Mouse (Mus musculus) c-Kit-positive CD71-negative TER-119-negative erythroid progenitor cells, embryonic 14.5 days (primary cell): ENCODE results near the gene Pkib.

Experiments used
- DNase-seq: peaks from one replicate; pipeline ENCODE4 v3.0.0-alpha.2; 2013; ENCODE audit warnings: low read depth

The Pkib gene

DNA sequence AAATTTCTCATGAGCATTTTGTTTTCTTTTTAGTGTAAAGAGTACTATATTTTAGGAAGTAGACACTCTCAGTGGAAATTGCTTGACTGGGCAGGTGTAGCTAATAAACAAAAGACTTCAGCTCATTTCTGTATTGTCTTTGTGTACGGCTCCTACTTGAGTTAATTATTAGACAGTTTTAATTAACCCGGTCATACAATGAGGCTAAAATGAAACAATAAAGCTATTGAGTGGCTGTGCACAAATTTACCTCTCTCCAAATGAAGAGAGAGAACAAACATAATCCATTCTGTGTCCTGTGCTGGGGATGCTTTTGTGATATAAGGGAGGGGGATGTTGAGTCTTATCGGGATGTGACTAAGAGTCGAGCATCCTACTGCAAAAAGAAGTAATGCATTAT is 109.0 kb downstream of the Pkib start:
- no peak for DNase-seq

DNA sequence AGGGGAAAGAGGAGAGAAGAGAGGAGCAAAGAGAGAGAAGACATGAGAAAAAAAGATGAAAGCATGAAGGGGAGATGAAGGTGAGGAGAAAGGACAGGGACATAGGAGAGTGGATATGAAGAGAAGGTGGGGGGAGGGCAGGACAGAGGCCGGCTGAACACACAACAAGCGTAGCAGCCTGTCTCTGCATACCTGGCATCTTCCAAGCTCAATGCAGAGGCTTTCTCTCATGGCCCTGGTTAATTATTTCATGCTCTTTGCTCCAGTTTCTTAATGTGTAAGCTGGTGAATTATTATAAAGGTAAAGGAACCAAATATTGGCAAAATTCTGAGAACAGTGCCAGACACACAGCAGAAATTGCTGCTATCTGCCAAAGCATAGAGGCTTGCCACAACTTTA is 109.6 kb downstream of the Pkib start:
- no peak for DNase-seq

- DNase-seq: no peak
These were observed 111.3 kb downstream of the Pkib start for GRCm38 (mm10) chr10:57743045-57743444.

GRCm38 (mm10) chr10:57743606-57744016 is 111.8 kb downstream of the Pkib start:
- DNase-seq: peak; percentile 62

GRCm38 (mm10) chr10:57744128-57744765 is 112.5 kb downstream of the Pkib start:
- no peak for DNase-seq

DNA sequence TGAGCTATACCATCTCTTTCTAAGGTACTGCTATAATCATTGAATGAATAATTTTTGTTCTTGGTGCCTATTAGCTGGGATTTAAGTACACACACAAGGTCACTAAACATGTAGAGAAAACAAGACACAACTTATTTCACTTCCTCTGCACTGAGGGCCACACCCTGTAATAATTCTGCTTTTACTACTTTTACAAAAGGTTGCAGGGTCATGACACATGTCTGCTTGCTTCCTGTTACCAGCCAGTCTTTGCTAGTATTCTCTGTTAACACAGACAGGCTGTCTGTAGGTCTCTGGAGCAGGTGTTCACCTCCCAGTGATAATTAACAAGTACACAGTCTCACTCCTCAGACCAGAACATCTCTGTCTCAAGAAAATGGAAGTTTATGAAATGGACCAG is 113.7 kb downstream of the Pkib start:
- DNase-seq: no peak

DNA sequence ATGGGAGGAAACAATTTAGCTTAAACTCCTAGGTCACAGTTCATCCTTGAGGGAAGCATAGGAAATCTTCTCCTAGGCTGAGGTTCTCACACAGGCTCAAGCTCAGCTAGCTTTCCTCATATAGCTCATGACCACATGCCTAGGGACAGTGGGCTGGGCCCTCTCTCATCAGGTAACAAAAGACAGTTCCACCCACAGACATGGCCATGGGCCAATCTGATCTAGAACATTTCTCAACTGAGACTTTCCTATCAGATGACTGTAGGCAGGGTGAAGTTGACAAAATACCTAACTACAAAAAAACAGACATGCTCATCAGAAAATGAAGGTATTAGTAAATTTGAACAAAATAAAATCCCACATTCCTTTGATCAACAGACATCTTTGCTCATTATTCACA is 115.3 kb downstream of the Pkib start:
- no peak for DNase-seq

- DNase-seq: no peak
These were observed 121.6 kb downstream of the Pkib start for GRCm38 (mm10) chr10:57753343-57753742.

DNA sequence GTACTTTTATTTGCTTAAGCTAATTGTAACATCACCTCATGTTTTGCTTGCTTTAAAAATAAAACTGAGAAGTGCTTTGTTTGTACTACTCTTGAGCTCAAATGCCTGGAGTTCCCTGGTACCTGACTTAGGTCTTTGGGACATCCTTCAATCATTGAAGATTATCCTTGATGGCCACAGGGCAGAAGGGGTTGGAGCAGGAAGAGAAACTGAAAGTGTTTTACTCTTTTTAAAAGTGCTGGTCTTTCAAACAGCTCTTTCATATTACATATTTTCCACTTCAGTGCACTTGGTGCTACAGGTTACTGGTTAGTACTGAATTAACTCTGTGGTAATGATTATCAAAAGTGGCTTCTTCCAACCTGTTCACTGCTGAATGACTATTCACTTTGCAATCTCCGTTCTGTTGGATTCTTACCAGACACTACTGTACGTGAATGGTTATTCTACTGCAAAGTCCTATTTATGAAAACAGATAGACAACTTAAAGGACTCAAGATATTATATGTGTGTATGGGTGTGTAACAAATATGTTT is 123.5 kb downstream of the Pkib start:
- no peak for DNase-seq

- no peak for DNase-seq
These were observed 127.2 kb downstream of the Pkib start for GRCm38 (mm10) chr10:57758999-57759398.

DNA sequence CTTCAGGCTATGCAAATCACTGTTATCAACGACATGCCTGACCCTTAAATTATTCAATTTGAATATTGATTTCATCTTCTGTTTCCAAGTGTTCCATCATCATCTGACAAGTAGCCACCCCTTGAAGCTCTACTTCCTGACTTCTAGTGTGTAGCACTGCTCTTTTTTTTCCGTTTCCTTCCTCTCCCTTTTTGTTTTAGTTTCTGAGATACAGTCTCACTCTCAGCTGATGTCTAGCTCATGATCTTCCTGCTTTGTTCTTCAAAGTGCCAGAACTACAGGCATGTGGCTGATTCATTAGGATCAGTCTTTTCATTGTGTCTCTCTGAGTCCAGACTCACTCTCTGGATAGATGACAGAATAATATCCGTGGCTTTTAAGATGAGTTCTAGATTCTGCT is 128.9 kb downstream of the Pkib start:
- DNase-seq: no peak

DNA sequence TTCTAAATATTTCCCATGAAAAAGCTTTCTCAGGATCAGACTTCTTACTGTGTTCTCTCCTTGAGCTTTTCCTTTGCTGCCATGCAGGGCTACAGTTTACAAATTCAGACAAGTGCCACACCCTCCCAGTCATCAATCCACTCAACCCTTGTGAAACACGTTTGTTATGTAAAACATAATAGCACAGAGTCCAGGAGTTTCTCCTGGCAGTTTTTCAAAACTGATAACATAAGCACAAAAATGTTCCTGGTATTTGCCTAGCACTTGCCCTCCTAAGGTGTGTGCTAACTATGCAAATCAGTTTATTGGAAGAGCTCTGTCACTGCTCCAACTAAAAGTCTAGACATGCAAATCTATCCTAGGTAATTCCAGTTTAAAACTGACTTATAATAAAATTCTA is 131.3 kb downstream of the Pkib start:
- DNase-seq: no peak

DNA sequence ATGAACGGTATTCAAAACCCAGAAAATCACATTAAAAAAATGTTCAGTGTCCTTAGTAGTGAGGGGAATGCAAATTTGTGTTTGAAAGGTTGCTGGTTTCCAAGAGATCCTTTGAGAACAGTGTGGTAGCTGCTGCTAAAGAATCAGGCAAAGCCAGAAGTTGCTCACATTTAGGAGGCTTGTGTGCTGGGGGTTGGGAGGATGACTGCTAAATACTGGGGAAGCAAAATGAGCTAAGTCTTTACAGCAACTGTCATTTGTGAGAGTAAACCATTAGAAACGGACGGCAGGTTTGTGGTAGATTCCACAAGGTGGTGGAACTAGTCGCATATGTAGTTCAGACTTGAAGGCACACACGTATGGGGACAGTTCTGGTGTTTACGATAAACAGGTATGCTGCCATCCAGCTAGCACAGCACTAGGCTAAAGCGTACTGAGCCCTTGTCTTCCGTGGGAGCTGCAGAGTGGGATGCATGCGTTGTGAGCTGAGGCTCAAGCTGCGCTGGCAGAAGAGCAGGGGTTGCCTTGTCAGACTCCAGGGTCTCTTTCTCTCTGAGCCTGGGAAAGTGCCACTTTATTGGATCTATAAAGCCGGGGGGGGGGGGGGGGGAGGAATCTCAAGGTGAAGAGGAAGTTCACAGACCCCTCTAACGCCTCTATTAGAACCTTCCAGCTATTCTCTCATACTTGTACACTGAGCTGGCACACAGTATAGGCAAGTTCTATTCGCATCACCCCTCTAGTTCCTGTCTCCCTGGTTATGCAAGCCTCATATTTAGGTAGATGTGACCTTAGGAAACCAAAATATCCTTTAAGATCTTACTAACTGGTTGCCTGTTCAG is 151.7 kb downstream of the Pkib start:
- DNase-seq: no peak

- DNase-seq: no peak
These were observed 152.5 kb downstream of the Pkib start for GRCm38 (mm10) chr10:57784131-57784875.

DNA sequence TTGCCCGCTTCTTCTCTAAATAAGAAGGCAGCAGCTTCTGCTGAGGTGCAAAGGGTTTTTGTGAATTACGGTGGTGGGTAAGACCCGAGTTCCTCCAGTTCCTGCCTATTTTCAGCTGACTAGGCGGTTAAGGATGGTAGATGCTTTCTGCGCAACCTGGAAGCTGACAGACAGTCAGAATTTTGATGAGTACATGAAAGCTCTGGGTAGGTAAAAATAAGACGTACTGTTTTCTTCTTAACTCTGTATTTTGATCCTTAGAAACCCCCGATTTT is 153.0 kb downstream of the Pkib start, which contains the start of gene Fabp7:
Gene Fabp7, plus strand, starts transcription at position 6 of the 275 bp plus-strand sequence.
- DNase-seq: no peak

DNA sequence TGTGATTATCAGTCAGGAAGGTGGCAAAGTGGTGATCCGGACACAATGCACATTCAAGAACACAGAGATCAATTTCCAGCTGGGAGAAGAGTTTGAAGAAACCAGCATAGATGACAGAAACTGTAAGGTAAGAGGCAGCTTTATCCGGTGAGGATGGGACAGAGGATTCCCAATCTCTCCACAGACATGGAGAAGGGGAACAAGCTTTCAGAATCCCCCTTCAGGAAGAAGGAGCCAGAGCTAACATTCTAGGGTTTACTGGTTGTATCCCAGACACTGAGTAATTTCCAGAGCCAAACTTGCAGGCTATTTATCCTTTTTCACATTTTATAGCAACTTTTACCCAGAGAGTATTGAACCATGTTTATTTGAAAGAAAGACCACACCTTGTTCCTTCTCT is 153.8 kb downstream of the Pkib start:
- no peak for DNase-seq
